Mouse (Mus musculus): Measurements from ENCODE around the gene Hdac4. TPM values are rescaled to one million over a fixed set of nuclear protein-coding genes. Genes with fewer than 3 reads are reported as not detected.

The Hdac4 gene
- polyA plus RNA-seq, 1 experiment = 0.35 TPM

GRCm38 (mm10) chr1:92004122-92004521 is 191.4 kb downstream of the Hdac4 start:
- no peaks in the 10 kb centered on the region for H3K9me3 ChIP-seq (ENCODE audit: control insufficient read depth, low read length)
- H3K27me3 ChIP-seq (ENCODE audit: control insufficient read depth) = no peaks in the 10 kb centered on the region
- no peaks in the 10 kb centered on the region for H3K4me1 ChIP-seq (ENCODE audit: control insufficient read depth)
- TF ChIP-seq GATA1 (IDR thresholded peaks at IDR 0.05; ENCODE audit: low read length) = no peak
- TF ChIP-seq TAL1 (IDR thresholded peaks at IDR 0.05; ENCODE audit: low read length) = no peak
- H3K36me3 ChIP-seq (ENCODE audit: control insufficient read depth) = peaks cover 1% of the 10 kb centered on the region; the same call in 1 of the 2 replicates
- no peak overlapping the region for H3K4me3 ChIP-seq (replicated peaks)

GRCm38 (mm10) chr1:92000226-92000625 is 195.3 kb downstream of the Hdac4 start:
- Histone ChIP-seq H3K27me3 (ENCODE audit: control insufficient read depth) (no peaks in the 10 kb centered on the region), H3K4me1 (ENCODE audit: control insufficient read depth) (no peaks in the 10 kb centered on the region), H3K36me3 (ENCODE audit: control insufficient read depth) (peaks cover 8% of the 10 kb centered on the region), H3K4me3 (replicated peaks) (no peak overlapping the region), H3K9me3 (ENCODE audit: control insufficient read depth, low read length) (no peaks in the 10 kb centered on the region)
- TF ChIP-seq GATA1 (IDR thresholded peaks at IDR 0.05; ENCODE audit: low read length) (no peak), TAL1 (IDR thresholded peaks at IDR 0.05; ENCODE audit: low read length) (no peak)

- Histone ChIP-seq H3K36me3 (ENCODE audit: control insufficient read depth) (peaks cover 28% of the 10 kb centered on the region), H3K9me3 (ENCODE audit: control insufficient read depth, low read length) (no peaks in the 10 kb centered on the region), H3K4me1 (ENCODE audit: control insufficient read depth) (peaks cover 4% of the 10 kb centered on the region), H3K4me3 (replicated peaks) (no peak overlapping the region), H3K27me3 (ENCODE audit: control insufficient read depth) (no peaks in the 10 kb centered on the region)
- no peak for TF ChIP-seq GATA1 (IDR thresholded peaks at IDR 0.05; ENCODE audit: low read length)
- TF ChIP-seq TAL1 (IDR thresholded peaks at IDR 0.05; ENCODE audit: low read length) = no peak
These were observed 201.8 kb downstream of the Hdac4 start for GRCm38 (mm10) chr1:91993658-91994165.

- Histone ChIP-seq H3K9me3 (ENCODE audit: control insufficient read depth, low read length) (no peaks in the 10 kb centered on the region), H3K4me1 (ENCODE audit: control insufficient read depth) (peaks cover 4% of the 10 kb centered on the region), H3K27me3 (ENCODE audit: control insufficient read depth) (no peaks in the 10 kb centered on the region), H3K36me3 (ENCODE audit: control insufficient read depth) (peaks cover 27% of the 10 kb centered on the region), H3K4me3 (replicated peaks) (no peak overlapping the region)
- TF ChIP-seq TAL1 (IDR thresholded peaks at IDR 0.05; ENCODE audit: low read length) = no peak
- TF ChIP-seq GATA1 (IDR thresholded peaks at IDR 0.05; ENCODE audit: low read length) = no peak
These were observed 202.8 kb downstream of the Hdac4 start for GRCm38 (mm10) chr1:91992652-91993051.

GRCm38 (mm10) chr1:91991597-91991996 is 203.9 kb downstream of the Hdac4 start:
- TF ChIP-seq TAL1 (IDR thresholded peaks at IDR 0.05; ENCODE audit: low read length) (no peak), GATA1 (IDR thresholded peaks at IDR 0.05; ENCODE audit: low read length) (no peak)
- Histone ChIP-seq H3K9me3 (ENCODE audit: control insufficient read depth, low read length) (no peaks in the 10 kb centered on the region), H3K27me3 (ENCODE audit: control insufficient read depth) (no peaks in the 10 kb centered on the region), H3K4me1 (ENCODE audit: control insufficient read depth) (peaks cover 4% of the 10 kb centered on the region), H3K4me3 (replicated peaks) (no peak overlapping the region), H3K36me3 (ENCODE audit: control insufficient read depth) (peaks cover 37% of the 10 kb centered on the region)

- Histone ChIP-seq H3K4me1 (ENCODE audit: control insufficient read depth) (peaks cover 4% of the 10 kb centered on the region), H3K9me3 (ENCODE audit: control insufficient read depth, low read length) (no peaks in the 10 kb centered on the region), H3K36me3 (ENCODE audit: control insufficient read depth) (peaks cover 35% of the 10 kb centered on the region), H3K4me3 (replicated peaks) (no peak overlapping the region), H3K27me3 (ENCODE audit: control insufficient read depth) (no peaks in the 10 kb centered on the region)
- TF ChIP-seq GATA1 (IDR thresholded peaks at IDR 0.05; ENCODE audit: low read length) (no peak), TAL1 (IDR thresholded peaks at IDR 0.05; ENCODE audit: low read length) (no peak)
These were observed 204.6 kb downstream of the Hdac4 start for GRCm38 (mm10) chr1:91990852-91991251.

GRCm38 (mm10) chr1:91988866-91989265 is 206.6 kb downstream of the Hdac4 start:
- no peaks in the 10 kb centered on the region for H3K27me3 ChIP-seq (ENCODE audit: control insufficient read depth)
- peaks cover 43% of the 10 kb centered on the region for H3K36me3 ChIP-seq (ENCODE audit: control insufficient read depth)
- peaks cover 4% of the 10 kb centered on the region for H3K4me1 ChIP-seq (ENCODE audit: control insufficient read depth)
- no peaks in the 10 kb centered on the region for H3K9me3 ChIP-seq (ENCODE audit: control insufficient read depth, low read length)
- no peak for TF ChIP-seq GATA1 (IDR thresholded peaks at IDR 0.05; ENCODE audit: low read length)
- no peak for TF ChIP-seq TAL1 (IDR thresholded peaks at IDR 0.05; ENCODE audit: low read length)
- no peak overlapping the region for H3K4me3 ChIP-seq (replicated peaks)

GRCm38 (mm10) chr1:91987431-91987830 is 208.1 kb downstream of the Hdac4 start:
- Histone ChIP-seq H3K27me3 (ENCODE audit: control insufficient read depth) (no peaks in the 10 kb centered on the region), H3K9me3 (ENCODE audit: control insufficient read depth, low read length) (no peaks in the 10 kb centered on the region), H3K4me3 (replicated peaks) (no peak overlapping the region), H3K36me3 (ENCODE audit: control insufficient read depth) (peaks cover 49% of the 10 kb centered on the region), H3K4me1 (ENCODE audit: control insufficient read depth) (peaks cover 4% of the 10 kb centered on the region)
- no peak for TF ChIP-seq TAL1 (IDR thresholded peaks at IDR 0.05; ENCODE audit: low read length)
- TF ChIP-seq GATA1 (IDR thresholded peaks at IDR 0.05; ENCODE audit: low read length) = no peak

- no peaks in the 10 kb centered on the region for H3K27me3 ChIP-seq (ENCODE audit: control insufficient read depth)
- H3K9me3 ChIP-seq (ENCODE audit: control insufficient read depth, low read length) = no peaks in the 10 kb centered on the region
- H3K36me3 ChIP-seq (ENCODE audit: control insufficient read depth) = peaks cover 44% of the 10 kb centered on the region
- H3K4me1 ChIP-seq (ENCODE audit: control insufficient read depth) = no peaks in the 10 kb centered on the region
- H3K4me3 ChIP-seq (replicated peaks) = no peak overlapping the region
- TF ChIP-seq GATA1 (IDR thresholded peaks at IDR 0.05; ENCODE audit: low read length) (no peak), TAL1 (IDR thresholded peaks at IDR 0.05; ENCODE audit: low read length) (no peak)
These were observed 209.7 kb downstream of the Hdac4 start for GRCm38 (mm10) chr1:91985783-91986182.

GRCm38 (mm10) chr1:91984507-91984906 is 211.0 kb downstream of the Hdac4 start:
- H3K36me3 ChIP-seq (ENCODE audit: control insufficient read depth) = peaks cover 34% of the 10 kb centered on the region
- no peaks in the 10 kb centered on the region for H3K9me3 ChIP-seq (ENCODE audit: control insufficient read depth, low read length)
- TF ChIP-seq TAL1 (IDR thresholded peaks at IDR 0.05; ENCODE audit: low read length) (no peak), GATA1 (IDR thresholded peaks at IDR 0.05; ENCODE audit: low read length) (no peak)
- no peaks in the 10 kb centered on the region for H3K4me1 ChIP-seq (ENCODE audit: control insufficient read depth)
- no peaks in the 10 kb centered on the region for H3K27me3 ChIP-seq (ENCODE audit: control insufficient read depth)
- H3K4me3 ChIP-seq (replicated peaks) = no peak overlapping the region
